Mouse (Mus musculus) layer of hippocampus, adult 2 months (tissue): ENCODE data around the gene Cd276. TPM values are rescaled to one million over a fixed set of nuclear protein-coding genes. Genes with fewer than 3 reads are reported as not detected.

Source experiments
- DNase-seq, 2 experiments: peaks; one replicate each; pipeline ENCODE4 v3.0.0; 2022; ENCODE audit warnings: low spot score in 2 of 2
- H3K27ac ChIP-seq: fragments of 200-600 bp; 2 replicates; pipeline ENCODE4 v1.8.1; 2022
- H3K4me3 ChIP-seq: fragments of 200-600 bp; 2 replicates; pipeline ENCODE4 v1.8.1; 2022; ENCODE audit warnings: mild to moderate bottlenecking
- CTCF ChIP-seq: fragments of 200-600 bp; conservative IDR thresholded peaks from 2 replicates; pipeline ENCODE4 v1.8.1; 2022; ENCODE audit warnings: antibody characterized with exemption, mild to moderate bottlenecking, moderate library complexity
- total RNA-seq, 2 experiments: library from RNA; stranded (reverse); gene quantifications; 2 replicates each; pipeline ENCODE4 v1.2.3; 2021

Gene Cd276
- total RNA-seq, 2 experiments from 2014 or later, result 7.4 to 8.2 TPM

- Histone ChIP-seq H3K4me3 (no peak overlapping the region), H3K27ac (peak overlapping the region; percentile 55; the same call in 1 of the 2 replicates)
- peak; percentile 62 to 66 for DNase-seq
- TF ChIP-seq CTCF, result no peak
These were observed 13.3 kb downstream of the Cd276 start for GRCm38 (mm10) chr9:58541895-58542338.

GRCm38 (mm10) chr9:58539886-58540285 is 15.4 kb downstream of the Cd276 start:
- peak; percentile 41 to 47 for DNase-seq
- H3K27ac ChIP-seq, result no peak overlapping the region
- H3K4me3 ChIP-seq, result no peak overlapping the region
- peak; percentile 98 for TF ChIP-seq CTCF

GRCm38 (mm10) chr9:58537774-58538173 is 17.5 kb downstream of the Cd276 start:
- no peak for TF ChIP-seq CTCF
- DNase-seq, result no peak
- Histone ChIP-seq H3K4me3 (no peak overlapping the region), H3K27ac (no peak overlapping the region)

- peak; percentile 41 to 55 for DNase-seq
- no peak overlapping the region for H3K4me3 ChIP-seq
- peak; percentile 78 for TF ChIP-seq CTCF
- no peak overlapping the region for H3K27ac ChIP-seq
These were observed 19.6 kb downstream of the Cd276 start for GRCm38 (mm10) chr9:58535447-58536134.

- H3K27ac ChIP-seq, result no peak overlapping the region
- DNase-seq, result peak; percentile 58 to 72
- H3K4me3 ChIP-seq, result no peak overlapping the region
- peak; percentile 89 for TF ChIP-seq CTCF
These were observed 20.5 kb downstream of the Cd276 start for GRCm38 (mm10) chr9:58534766-58535165.

GRCm38 (mm10) chr9:58533322-58533721 is 21.9 kb downstream of the Cd276 start:
- H3K27ac ChIP-seq, result no peak overlapping the region
- DNase-seq, result no peak

GRCm38 (mm10) chr9:58532236-58532635 is 23.0 kb downstream of the Cd276 start:
- no peak for DNase-seq
- H3K4me3 ChIP-seq, result no peak overlapping the region
- TF ChIP-seq CTCF, result no peak
- no peak overlapping the region for H3K27ac ChIP-seq

More at GRCm38 (mm10) chr9:58533322-58533721, 21.9 kb downstream of the Cd276 start:
- no peak overlapping the region for H3K4me3 ChIP-seq
- no peak for TF ChIP-seq CTCF

GRCm38 (mm10) chr9:58530407-58530806 is 24.8 kb downstream of the Cd276 start:
- no peak overlapping the region for H3K4me3 ChIP-seq
- DNase-seq, result no peak
- H3K27ac ChIP-seq, result no peak overlapping the region
- TF ChIP-seq CTCF, result no peak

GRCm38 (mm10) chr9:58527841-58528240 is 27.4 kb downstream of the Cd276 start:
- Histone ChIP-seq H3K4me3 (no peak overlapping the region), H3K27ac (no peak overlapping the region)
- TF ChIP-seq CTCF, result no peak
- no peak for DNase-seq

GRCm38 (mm10) chr9:58525108-58525507 is 30.1 kb downstream of the Cd276 start:
- H3K27ac ChIP-seq, result no peak overlapping the region
- no peak for TF ChIP-seq CTCF
- no peak overlapping the region for H3K4me3 ChIP-seq
- DNase-seq, result no peak

GRCm38 (mm10) chr9:58521883-58522423 is 33.3 kb downstream of the Cd276 start:
- no peak for DNase-seq
- Histone ChIP-seq H3K4me3 (no peak overlapping the region), H3K27ac (no peak overlapping the region)
- TF ChIP-seq CTCF, result peak; percentile 23

- TF ChIP-seq CTCF, result no peak
- DNase-seq, result no peak
- H3K4me3 ChIP-seq, result no peak overlapping the region
- no peak overlapping the region for H3K27ac ChIP-seq
These were observed 34.2 kb downstream of the Cd276 start for GRCm38 (mm10) chr9:58520816-58521581.

GRCm38 (mm10) chr9:58519953-58520352 is 35.3 kb downstream of the Cd276 start:
- DNase-seq, result no peak
- no peak overlapping the region for H3K27ac ChIP-seq
- no peak overlapping the region for H3K4me3 ChIP-seq
- no peak for TF ChIP-seq CTCF
